Mouse (Mus musculus) skeletal muscle tissue, adult 2 months (tissue): ENCODE results near the gene G0s2.

Experiments
- DNase-seq: peaks from one replicate; pipeline ENCODE4 v3.0.0-alpha.2; 2012; ENCODE audit warnings: low read depth, low spot score

The G0s2 gene

DNA sequence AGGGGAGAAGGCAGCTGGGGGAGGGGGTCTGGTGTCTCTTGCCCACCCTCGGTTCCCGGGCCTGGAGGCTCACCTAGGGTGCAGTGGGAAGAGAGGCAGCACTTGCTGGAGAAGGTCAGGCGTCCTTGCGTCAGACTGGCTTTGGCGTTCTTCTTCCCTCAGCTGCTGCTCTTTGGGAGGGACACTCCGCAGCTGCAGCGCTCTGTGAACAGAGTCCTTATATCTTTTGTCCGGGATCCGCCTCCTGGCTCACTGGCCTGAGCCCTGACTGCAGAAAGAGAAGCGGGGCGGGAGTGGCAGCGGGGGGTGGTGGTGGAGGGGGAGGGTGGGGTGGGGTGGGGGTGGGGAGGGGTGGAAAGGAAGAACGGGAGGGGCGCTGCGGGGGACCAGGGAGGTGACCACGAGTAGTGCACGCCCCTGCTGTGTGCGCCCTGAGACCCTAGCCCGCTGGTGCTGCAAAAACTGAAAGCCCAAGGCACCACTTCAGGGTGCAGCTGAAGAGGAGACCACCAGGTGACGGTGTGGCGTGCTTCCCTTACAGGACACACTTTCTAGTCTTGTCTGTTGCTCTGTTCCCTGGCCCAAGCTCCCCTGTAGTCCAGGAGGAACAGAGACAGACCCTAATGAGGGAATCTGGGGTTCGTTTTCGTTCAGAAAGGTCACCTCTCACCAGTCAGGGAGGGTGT lies at the start of gene G0s2:
Gene G0s2, minus strand, starts transcription at position 302 of the 686 bp plus-strand sequence.
- DNase-seq: peak; percentile 89

DNA sequence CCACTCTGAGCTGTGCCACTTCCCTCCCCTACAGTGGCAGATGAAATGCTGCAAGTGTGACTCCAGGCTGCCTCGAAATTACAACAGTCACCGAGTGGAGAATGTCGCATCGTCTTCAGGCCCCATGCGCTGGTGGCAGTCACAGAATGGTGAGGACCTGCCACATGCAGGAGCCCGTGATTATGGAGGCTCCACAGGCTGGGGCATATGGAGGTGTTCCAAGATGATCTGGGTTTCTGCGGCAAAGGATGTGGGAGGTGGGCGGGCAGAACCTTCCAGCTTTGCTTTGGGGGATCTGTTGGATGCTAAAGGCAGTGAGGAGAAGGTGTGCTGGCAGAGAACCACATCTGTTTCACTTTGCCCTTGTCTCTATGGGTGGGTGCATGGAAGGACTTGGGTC lies 47.4 kb upstream of the G0s2 start:
- DNase-seq: no peak

DNA sequence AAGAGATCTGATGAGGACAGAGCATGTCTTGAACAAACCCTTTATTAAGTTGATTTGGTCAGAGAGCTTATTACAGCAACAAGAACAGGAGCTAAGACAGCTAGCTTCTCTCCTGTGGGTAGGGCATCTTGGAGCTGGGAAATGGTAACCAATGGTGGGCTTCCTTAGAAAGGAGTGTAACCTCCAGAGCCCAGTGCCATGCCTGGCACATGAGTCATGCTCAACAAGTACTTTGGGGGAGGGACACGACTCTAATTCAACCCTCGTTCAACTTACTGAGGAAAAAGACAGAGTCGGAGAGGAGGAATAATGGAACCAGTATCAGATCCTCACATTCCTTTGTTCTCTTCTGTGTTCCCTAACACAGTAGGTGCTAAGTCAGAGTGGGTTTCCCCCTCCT lies 46.7 kb upstream of the G0s2 start:
- DNase-seq: no peak

DNA sequence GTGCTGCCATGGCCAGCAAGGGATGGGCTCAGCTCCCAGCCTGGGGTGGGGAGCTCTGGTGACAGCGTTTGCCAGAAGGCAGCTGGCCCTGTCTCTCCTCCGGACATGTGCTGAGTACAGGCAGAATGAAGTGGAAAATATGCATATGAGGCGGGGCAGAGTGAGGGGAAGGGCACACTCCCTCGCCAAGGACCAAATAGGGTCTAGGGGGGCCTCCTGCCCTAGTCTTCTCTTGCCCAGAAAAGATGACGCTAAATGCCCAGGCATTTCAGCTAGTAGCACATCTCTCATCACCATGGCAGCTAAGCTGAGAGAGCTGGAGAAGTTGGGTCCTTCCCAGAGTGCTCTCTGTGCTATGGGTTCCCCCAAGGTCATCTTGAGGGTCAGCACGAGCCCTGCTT lies 44.1 kb upstream of the G0s2 start:
- peak; percentile 93 for DNase-seq

DNA sequence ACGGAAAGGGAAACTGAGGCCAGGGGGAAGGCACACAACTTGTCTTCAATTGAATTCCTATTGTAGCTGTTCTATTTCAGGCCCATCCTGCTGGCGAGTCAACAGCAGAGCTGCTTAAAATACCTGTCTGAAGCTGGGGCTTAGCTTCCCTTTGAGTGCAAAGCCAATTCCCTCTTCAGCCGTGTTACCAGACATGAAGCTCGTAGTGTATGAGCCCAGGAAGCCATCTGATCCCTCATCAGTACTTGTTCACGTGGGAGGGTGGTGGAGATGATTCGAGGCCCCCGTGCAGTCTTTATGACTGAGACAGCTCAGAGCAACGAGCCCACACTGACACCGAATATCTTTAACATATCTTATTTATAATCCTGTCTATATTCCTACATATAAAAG lies 43.3 kb upstream of the G0s2 start:
- peak; percentile 81 for DNase-seq

DNA sequence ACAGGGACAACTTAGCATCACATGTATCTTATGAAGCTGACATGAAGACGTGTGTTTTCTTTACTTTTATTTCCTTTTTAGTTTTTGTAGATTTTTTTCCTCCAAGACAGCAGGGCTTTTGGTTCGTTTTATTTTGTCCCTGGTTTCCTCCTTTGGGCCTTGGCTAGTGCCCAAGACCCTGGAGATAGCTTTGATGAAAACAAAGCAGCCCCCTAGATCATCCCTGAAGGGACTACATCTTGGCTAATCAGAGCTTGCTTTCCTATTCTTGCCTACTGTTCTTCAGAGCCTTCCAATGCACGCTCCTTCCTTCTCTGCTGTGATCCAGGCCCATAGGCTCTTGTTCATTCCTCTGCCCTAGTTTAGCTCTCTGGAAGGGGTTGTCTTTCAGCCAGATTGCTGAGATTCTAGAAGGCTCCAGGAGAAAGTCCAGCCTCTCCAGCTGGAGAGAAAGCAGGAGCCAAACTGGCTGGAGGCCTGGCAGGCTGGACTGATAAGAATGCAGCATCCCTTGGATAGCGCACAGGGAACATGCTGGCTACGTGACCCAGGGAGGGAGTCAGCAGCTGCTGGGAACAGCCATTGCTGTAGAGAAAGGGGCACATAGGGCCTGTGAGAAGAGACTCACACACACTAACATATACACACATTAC lies 42.8 kb upstream of the G0s2 start:
- DNase-seq: peak; percentile 95

DNA sequence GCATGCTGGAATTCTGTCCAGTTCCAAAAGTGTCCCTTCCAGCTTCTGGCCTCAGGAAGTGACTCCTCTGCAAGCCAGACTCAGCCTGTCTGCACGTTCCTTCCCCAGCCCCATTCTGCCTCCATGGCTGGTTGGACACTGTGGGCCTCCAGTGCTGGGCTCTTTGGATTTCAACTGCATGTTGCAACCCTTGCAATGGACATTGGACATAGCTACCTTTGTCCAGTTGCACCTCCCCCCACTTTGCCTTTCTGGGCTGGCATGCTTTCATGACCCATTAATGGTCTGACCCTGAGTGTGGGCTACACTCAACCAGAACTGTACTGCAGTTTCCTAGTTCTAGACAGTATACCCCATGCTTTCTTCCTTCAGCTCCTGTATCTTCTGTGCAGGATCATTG lies 38.6 kb upstream of the G0s2 start:
- no peak for DNase-seq

DNA sequence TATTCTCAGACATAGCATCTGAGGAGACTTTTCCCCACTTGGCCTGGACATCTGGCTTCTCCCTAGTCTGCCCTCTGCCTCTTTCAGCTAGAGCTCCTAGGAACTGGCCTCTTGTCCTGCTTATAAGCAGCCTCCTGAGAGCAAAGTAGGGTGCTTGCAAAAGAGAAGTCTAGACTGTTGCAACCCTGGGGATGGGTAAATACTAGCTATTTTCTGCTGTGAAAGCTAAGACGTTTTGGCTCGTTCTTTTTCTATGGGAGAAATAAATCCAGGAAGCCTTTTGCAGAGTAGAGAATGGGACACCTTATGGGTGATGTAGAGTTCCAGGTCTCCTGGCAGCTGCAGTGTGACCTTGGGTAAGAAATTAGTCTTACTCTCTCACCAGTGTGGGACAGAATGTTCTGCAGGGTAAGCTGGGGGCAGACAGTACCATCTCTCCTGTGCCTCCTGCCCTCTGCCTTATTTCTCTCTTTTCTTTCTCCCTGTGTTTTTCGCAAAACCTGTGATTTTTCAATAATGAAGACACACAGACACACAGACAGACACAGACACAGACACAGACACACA lies 37.6 kb upstream of the G0s2 start:
- DNase-seq: no peak

DNA sequence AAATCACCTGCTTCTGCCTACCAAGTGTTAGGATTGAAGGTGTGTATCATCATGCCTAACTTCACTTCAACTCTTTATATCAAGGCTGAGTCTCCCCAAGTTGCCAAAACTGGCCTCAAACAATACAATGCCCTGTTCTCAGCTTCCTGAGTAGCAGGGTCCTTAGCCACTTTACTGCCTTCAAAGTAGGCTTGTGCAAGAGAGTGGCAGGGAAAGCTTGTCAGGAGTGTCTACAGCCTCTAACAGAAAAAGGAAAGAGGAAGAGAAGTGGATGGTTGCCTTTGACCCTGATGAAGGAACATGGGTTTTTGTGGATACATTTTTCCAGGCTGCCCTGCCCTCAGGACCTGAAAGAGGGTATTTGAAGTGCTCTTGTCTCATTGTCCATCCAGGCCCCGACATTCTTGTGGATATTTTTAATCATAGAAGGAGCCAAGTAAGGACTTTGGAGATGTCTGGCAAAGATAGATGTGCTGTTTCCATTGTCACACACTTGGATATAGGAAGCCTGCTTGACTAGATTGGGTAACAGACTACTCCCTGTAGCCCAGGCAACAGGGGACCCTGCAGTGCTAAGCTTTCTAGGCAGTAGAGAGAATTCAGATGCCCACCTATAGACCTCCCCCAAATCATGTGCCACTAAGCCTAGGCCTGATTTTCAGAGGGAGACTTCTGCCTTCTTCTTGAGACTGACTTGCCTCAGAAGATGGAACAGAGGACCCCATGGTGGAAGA lies 36.9 kb upstream of the G0s2 start:
- DNase-seq: no peak

DNA sequence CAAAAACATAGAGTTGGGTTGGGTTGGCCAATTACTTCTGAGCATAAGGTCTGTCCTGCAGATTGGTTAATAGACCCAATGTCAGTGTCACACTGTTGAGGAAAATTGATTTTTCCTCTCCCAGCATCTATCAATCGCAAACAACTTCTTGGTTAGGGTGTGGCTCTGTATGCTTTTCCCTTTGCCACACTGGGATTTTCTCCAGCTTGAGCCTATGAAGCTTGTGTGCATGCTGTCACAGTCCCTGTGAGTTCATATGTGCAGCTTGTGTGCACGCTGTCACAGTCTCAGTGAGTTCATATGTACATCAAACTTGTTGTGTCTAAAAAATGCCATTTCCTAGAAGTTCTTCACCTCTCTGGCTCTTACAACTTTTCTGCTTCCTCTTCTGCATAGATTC lies 33.8 kb upstream of the G0s2 start:
- DNase-seq: no peak

DNA sequence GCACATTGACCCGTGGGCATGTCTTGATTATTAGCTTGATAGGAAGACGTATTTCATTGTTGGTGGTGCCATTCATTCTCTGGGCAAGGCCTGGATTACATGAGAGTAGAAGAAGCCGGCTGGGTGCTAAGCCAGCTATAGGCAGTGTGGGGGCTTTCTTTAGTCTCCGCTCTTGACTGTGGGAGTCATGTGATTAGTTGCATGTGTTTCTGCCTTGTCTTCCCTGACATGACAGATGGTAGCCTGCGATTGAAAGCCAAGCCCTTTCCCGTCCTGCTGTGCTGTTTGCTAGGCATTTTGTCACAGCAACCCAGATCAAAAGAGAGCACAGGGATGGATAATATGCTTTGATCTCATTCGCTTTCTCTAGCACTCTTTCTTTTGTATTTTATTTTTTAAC lies 32.4 kb upstream of the G0s2 start:
- no peak for DNase-seq

DNA sequence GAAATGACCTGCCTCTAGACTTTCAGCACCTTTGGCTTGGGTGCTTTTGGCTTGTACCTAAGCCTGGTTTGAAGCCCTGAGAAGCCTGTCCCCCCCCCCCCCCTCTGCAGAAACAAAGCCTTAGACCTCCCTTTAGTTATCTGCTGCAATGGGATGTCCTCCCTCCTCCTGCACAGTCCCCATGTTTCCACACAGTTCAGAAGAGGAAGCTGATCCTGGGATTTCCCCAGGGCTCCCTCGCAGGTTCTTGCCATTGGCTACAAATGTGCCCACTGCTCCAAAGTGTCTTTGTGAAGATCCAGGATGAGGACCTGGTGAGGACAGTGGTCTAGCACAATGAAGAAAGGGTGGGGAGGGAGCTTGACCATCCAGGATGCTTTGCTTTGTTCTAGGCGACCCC lies 30.1 kb upstream of the G0s2 start:
- DNase-seq: no peak

DNA sequence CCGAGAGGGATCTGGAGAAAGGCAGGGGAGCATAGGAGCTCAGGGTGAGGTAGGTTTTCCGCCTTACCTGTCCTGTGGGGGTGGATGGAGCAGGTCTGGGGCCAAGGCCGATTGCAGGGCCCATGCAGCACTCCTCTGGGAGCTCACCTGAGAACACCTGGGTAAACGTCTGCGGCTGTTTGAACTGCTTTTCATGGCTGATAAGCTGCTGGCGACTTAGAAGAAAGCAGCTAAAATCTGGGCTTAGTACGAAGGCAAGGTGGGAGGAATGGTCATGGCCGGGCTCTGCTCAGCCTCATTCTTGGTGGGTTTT lies 29.0 kb upstream of the G0s2 start:
- DNase-seq: no peak

DNA sequence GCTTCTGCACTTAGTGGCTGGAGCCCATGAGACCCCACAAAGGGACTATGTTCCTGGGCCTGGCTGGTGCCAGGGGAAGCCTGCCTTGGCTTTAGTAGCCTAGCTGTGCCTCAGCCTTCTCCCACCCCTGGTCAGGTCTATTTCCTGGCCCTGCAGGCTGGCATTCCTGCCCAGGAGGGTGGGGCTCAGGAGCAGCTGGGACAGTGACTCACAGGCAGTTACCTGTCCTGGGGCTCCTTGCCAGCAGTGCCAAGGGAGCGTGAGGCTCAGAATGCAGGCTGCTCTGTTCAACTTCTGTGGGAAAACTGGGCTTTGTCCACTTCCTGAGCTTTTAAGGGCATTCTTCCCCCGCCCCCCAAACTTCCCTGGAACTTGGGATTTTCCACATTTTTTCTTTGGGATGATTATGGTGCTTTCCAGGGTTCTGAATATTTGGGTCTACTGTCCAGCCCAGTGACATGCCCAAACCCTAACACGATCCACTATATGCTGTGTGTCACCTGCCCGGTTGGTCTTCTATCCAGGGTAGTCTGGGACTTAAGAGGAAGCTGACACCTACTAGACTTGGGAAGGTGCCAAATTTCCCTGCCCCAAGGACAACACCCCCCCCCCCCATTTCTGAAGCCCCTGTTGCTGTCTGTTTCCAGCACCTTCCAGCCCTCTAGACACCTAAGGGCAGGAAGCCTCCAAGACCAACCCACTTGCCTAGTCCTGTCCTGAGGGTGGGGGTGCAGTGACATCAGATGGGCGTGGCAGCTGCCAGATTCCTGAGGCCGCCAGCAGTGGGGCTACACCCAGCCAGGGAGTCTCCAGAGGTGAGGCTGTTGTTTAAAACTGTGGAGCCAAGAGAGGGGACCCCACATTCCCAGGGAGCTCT lies 28.4 kb upstream of the G0s2 start:
- no peak for DNase-seq

DNA sequence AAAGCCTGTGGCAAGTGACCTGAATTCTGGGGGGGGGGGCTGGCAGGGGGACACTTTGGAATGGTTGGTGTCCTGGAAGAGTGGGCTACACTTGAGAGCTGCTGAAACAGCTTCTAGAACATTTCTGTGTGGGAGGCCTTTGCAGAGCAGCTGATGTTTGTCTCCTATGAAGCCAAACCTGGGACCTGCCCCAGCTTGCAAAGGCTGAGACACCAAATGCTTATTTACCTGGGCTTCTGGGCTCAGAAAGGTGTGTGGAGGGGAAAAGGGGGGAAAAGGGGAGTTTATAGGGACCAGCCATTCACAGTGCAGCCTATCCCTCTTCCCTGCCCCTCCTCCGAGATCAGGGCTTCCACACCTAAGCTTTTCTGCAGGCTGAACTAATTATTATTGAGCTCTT lies 27.0 kb upstream of the G0s2 start:
- no peak for DNase-seq

DNA sequence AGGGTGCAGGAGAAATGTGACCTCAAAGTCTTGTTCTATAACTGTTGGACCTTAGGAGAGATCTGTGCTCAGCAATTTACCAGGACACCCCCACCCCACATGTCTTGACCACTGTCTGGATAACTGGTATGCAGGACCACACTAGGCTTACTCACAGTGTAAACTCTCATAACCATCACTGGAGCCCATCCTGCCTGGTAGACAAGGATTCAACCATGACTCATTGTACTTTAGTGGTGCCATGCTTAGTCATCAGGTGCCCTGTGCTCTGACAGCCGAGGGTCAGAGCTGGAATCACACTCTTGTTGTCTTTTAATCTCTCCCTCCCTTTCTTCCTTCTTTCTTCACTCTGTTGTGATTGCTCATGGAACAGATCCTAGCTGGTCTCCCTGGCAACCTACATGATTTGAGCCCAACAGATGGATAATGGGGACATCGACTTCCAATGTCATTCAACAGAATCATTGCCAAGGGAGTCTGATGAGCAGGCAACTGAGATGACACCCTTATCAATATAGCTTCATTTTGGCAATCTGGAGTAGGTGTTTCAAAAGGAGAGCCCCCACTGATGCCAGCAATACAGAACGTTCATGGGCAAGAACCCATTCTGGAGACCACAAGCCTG lies 25.2 kb upstream of the G0s2 start:
- no peak for DNase-seq

DNA sequence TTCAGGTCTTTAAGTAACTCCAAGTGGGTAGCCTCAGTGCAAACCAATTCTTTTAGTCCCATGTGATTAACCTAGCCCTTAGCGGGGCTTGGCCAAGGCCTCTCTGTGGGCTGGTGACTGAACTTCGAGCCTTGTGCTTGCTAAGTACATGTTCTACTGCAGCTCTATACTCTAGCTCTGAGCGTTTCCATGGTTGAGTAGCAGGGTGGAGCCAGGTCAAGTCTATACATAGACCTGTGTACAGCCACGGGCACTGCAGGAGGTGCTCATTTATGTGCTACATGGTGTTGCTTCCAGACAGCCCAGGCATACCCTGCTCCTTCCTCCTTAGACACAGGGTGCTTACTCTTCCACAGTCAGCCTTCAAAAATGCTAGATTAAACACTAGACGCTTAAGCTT lies 22.9 kb upstream of the G0s2 start:
- DNase-seq: no peak

DNA sequence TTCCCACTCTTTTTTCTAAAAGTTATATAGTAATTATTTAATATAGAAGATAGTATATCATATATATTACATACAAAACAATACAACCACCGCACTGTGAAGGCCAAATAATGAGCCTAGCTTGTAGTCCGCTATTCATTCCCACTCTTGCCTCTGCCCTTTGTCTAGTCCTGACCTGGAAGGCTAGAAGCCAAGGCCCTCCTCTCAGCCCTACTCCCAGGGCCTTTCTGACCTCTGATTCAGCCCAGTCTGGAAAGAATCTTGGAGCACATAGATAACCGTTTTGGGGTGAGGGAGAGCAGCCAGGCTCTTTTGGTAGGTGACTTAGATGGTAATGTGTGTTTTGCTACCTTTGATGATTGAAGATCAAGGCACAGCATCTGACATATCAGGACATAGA lies 20.9 kb upstream of the G0s2 start:
- no peak for DNase-seq

DNA sequence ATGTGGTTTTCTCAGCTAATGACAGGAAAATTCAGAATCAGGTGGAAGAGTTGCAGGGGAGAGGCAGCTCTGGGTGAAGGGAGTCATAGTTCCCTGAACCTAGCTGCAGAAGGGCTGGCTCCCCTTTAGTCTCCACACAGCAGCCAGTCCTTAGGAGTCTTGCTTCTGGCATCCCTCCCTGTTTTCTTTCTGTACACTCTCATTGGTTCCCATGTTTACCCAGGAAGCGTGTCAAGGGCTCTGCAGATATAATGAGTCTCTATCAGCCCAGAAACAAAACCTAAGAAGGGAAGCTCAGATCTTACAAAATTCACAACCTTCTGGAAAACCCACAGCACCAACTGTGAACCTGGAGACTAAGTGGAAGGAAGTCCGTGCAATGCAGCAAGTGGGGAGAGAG lies 20.0 kb upstream of the G0s2 start:
- DNase-seq: no peak

DNA sequence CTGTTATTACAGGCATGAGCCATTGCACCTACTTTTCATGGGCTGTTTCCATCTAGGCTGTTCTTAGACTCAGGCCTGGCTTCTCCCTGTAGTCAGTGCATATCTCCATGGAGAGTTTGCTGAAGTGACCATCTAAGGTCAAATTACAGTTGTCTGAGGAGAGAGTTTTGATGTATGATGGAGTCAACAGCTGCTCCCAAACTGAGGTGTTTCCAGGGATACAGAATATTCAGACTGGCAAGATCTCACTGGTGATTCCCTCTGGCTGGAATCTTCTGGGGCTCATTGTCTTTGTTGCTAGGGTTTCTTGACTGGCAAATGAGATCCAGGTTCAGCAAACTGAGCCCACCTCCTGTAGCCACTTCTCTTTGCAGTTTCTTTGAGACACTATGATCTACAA lies 17.7 kb upstream of the G0s2 start:
- no peak for DNase-seq

DNA sequence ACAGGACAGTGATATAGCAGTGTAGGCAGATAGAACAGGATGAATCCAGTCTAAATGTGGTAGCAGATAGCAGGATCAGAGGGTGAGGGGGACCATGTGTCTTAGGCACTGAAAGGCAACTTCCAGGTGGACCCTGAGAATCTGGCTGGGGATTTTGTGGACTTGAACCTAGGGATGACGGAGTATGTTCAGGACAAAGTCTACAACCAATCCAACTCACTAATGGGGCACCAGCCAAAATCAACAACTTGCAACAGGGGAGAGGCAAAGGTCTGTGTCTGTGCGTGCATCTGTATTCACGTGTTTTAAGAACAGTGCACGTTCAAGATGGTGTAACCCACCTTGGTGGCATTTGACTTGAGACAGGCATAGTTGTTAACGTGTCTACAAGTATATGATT lies 16.9 kb upstream of the G0s2 start:
- DNase-seq: no peak

DNA sequence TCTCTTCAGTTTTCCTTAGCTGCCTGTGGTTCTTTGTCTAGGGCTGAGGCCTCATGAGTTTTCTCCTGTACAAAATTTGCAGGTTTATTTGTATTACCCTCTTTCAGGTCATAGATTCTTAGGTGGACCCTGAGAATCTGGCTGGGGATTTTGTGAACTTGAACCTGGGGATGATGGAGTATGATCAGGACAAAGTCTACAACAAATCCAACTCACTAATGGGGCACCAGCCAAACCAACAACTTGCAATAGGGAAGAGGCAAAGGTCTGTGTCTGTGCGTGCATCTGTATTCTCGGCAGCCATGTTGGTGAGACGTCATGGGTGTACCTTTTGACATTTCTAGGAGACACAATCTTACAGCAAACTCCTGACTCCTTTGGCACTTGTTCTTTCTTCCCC lies 16.1 kb upstream of the G0s2 start:
- DNase-seq: no peak
